Mouse (Mus musculus): ENCODE measurements around the gene Myo1d. TPM values are rescaled to one million over a fixed set of nuclear protein-coding genes. Genes with fewer than 3 reads are reported as not detected.

Gene Myo1d
- polyA plus RNA-seq, 1 experiment from 2014 or later = 2.1 TPM

GRCm38 (mm10) chr11:80564975-80565965 lies 214.6 kb downstream of the Myo1d start:
- Histone ChIP-seq H3K4me2 (no peak overlapping the region), H3K27me3 (ENCODE audit: control insufficient read depth, insufficient read depth, low read length) (no peaks in the 10 kb centered on the region), H3K36me3 (ENCODE audit: control insufficient read depth, insufficient read depth, low read length) (no peaks in the 10 kb centered on the region), H3K27ac (ENCODE audit: low read depth, low read length) (no peak overlapping the region), H3K4me1 (ENCODE audit: control insufficient read depth, insufficient read depth, low read length) (no peaks in the 10 kb centered on the region), H3K9ac (ENCODE audit: low read length) (no peak overlapping the region), H3K4me3 (ENCODE audit: low read depth, low read length) (no peak overlapping the region), H3K9me3 (ENCODE audit: control insufficient read depth, low read length) (no peaks in the 10 kb centered on the region)
- 74% methylated on average over 7 of the region's 7 CpGs for WGBS
- DNase-seq (ENCODE audit: low spot score, missing footprints) (no peak), ATAC-seq (ENCODE audit: low FRiP score) (no peak)

GRCm38 (mm10) chr11:80562479-80562878 lies 217.3 kb downstream of the Myo1d start:
- no peak for DNase-seq (ENCODE audit: low spot score, missing footprints)
- Histone ChIP-seq H3K4me2 (no peak overlapping the region), H3K9ac (ENCODE audit: low read length) (no peak overlapping the region), H3K4me1 (ENCODE audit: control insufficient read depth, insufficient read depth, low read length) (no peaks in the 10 kb centered on the region), H3K27me3 (ENCODE audit: control insufficient read depth, insufficient read depth, low read length) (no peaks in the 10 kb centered on the region), H3K4me3 (ENCODE audit: low read depth, low read length) (no peak overlapping the region), H3K36me3 (ENCODE audit: control insufficient read depth, insufficient read depth, low read length) (no peaks in the 10 kb centered on the region), H3K27ac (ENCODE audit: low read depth, low read length) (no peak overlapping the region), H3K9me3 (ENCODE audit: control insufficient read depth, low read length) (no peaks in the 10 kb centered on the region)
- 47% methylated on average over 3 of the region's 3 CpGs for WGBS
- ATAC-seq (ENCODE audit: low FRiP score) = no peak

GRCm38 (mm10) chr11:80560770-80561169 lies 219.1 kb downstream of the Myo1d start:
- H3K4me1 ChIP-seq (ENCODE audit: control insufficient read depth, insufficient read depth, low read length) = no peaks in the 10 kb centered on the region
- no peak overlapping the region for H3K27ac ChIP-seq (ENCODE audit: low read depth, low read length)
- WGBS = 80% methylated on average over 5 of the region's 5 CpGs
- no peak overlapping the region for H3K4me2 ChIP-seq
- no peaks in the 10 kb centered on the region for H3K9me3 ChIP-seq (ENCODE audit: control insufficient read depth, low read length)
- H3K27me3 ChIP-seq (ENCODE audit: control insufficient read depth, insufficient read depth, low read length) = no peaks in the 10 kb centered on the region
- no peak overlapping the region for H3K4me3 ChIP-seq (ENCODE audit: low read depth, low read length)
- no peaks in the 10 kb centered on the region for H3K36me3 ChIP-seq (ENCODE audit: control insufficient read depth, insufficient read depth, low read length)
- DNase-seq (ENCODE audit: low spot score, missing footprints) (no peak), ATAC-seq (ENCODE audit: low FRiP score) (no peak)
- no peak overlapping the region for H3K9ac ChIP-seq (ENCODE audit: low read length)

- Histone ChIP-seq H3K4me1 (ENCODE audit: control insufficient read depth, insufficient read depth, low read length) (no peaks in the 10 kb centered on the region), H3K27me3 (ENCODE audit: control insufficient read depth, insufficient read depth, low read length) (no peaks in the 10 kb centered on the region), H3K4me2 (no peak overlapping the region), H3K9me3 (ENCODE audit: control insufficient read depth, low read length) (no peaks in the 10 kb centered on the region), H3K27ac (ENCODE audit: low read depth, low read length) (no peak overlapping the region), H3K4me3 (ENCODE audit: low read depth, low read length) (no peak overlapping the region), H3K9ac (ENCODE audit: low read length) (no peak overlapping the region), H3K36me3 (ENCODE audit: control insufficient read depth, insufficient read depth, low read length) (no peaks in the 10 kb centered on the region)
- no peak for DNase-seq (ENCODE audit: low spot score, missing footprints)
- ATAC-seq (ENCODE audit: low FRiP score) = no peak
- WGBS = 96% methylated on average over 5 of the region's 5 CpGs
These were observed 224.4 kb downstream of the Myo1d start for GRCm38 (mm10) chr11:80555416-80555815.

- Histone ChIP-seq H3K4me1 (ENCODE audit: control insufficient read depth, insufficient read depth, low read length) (no peaks in the 10 kb centered on the region), H3K27ac (ENCODE audit: low read depth, low read length) (no peak overlapping the region), H3K4me2 (no peak overlapping the region), H3K27me3 (ENCODE audit: control insufficient read depth, insufficient read depth, low read length) (no peaks in the 10 kb centered on the region), H3K9me3 (ENCODE audit: control insufficient read depth, low read length) (no peaks in the 10 kb centered on the region), H3K4me3 (ENCODE audit: low read depth, low read length) (no peak overlapping the region), H3K36me3 (ENCODE audit: control insufficient read depth, insufficient read depth, low read length) (no peaks in the 10 kb centered on the region), H3K9ac (ENCODE audit: low read length) (no peak overlapping the region)
- ATAC-seq (ENCODE audit: low FRiP score) (no peak), DNase-seq (ENCODE audit: low spot score, missing footprints) (no peak)
- WGBS = 84% methylated on average over 11 of the region's 11 CpGs
These were observed 226.8 kb downstream of the Myo1d start for GRCm38 (mm10) chr11:80553046-80553445.

- no peaks in the 10 kb centered on the region for H3K36me3 ChIP-seq (ENCODE audit: control insufficient read depth, insufficient read depth, low read length)
- H3K4me2 ChIP-seq = no peak overlapping the region
- H3K4me1 ChIP-seq (ENCODE audit: control insufficient read depth, insufficient read depth, low read length) = no peaks in the 10 kb centered on the region
- no peak for DNase-seq (ENCODE audit: low spot score, missing footprints)
- H3K27ac ChIP-seq (ENCODE audit: low read depth, low read length) = no peak overlapping the region
- H3K4me3 ChIP-seq (ENCODE audit: low read depth, low read length) = no peak overlapping the region
- H3K27me3 ChIP-seq (ENCODE audit: control insufficient read depth, insufficient read depth, low read length) = no peaks in the 10 kb centered on the region
- no peak for ATAC-seq (ENCODE audit: low FRiP score)
- no peaks in the 10 kb centered on the region for H3K9me3 ChIP-seq (ENCODE audit: control insufficient read depth, low read length)
- no peak overlapping the region for H3K9ac ChIP-seq (ENCODE audit: low read length)
- WGBS = 79% methylated on average over 3 of the region's 3 CpGs
These were observed 228.2 kb downstream of the Myo1d start for GRCm38 (mm10) chr11:80551634-80552033.

GRCm38 (mm10) chr11:80550264-80550663 lies 229.6 kb downstream of the Myo1d start:
- no peaks in the 10 kb centered on the region for H3K27me3 ChIP-seq (ENCODE audit: control insufficient read depth, insufficient read depth, low read length)
- H3K36me3 ChIP-seq (ENCODE audit: control insufficient read depth, insufficient read depth, low read length) = no peaks in the 10 kb centered on the region
- H3K9me3 ChIP-seq (ENCODE audit: control insufficient read depth, low read length) = no peaks in the 10 kb centered on the region
- no peak overlapping the region for H3K4me3 ChIP-seq (ENCODE audit: low read depth, low read length)
- no peak overlapping the region for H3K4me2 ChIP-seq
- DNase-seq (ENCODE audit: low spot score, missing footprints) (no peak), ATAC-seq (ENCODE audit: low FRiP score) (no peak)
- 84% methylated on average over 10 of the region's 10 CpGs for WGBS
- H3K9ac ChIP-seq (ENCODE audit: low read length) = no peak overlapping the region
- no peak overlapping the region for H3K27ac ChIP-seq (ENCODE audit: low read depth, low read length)
- no peaks in the 10 kb centered on the region for H3K4me1 ChIP-seq (ENCODE audit: control insufficient read depth, insufficient read depth, low read length)

DNA sequence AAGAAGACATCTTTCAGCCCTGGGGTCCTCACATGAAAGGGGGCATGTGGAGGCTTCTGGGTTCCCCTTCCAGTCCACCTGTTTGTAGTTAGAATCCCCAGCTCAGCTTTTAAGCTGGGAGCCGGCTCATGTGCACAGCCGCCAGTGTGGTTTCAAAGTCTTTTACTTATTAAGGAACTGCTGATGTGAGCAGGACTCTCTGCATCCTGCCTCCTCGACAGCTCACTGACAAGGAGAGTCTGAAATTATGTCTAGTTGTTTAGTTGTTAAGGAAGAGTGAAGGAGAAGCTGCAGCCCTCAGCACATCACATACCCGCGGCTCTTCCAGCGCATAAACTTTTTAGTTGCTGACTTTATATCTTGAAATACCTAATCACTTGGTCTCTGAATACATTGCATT lies 230.0 kb downstream of the Myo1d start:
- WGBS = 83% methylated on average over 6 of the region's 6 CpGs
- no peak for ATAC-seq (ENCODE audit: low FRiP score)
- no peaks in the 10 kb centered on the region for H3K27me3 ChIP-seq (ENCODE audit: control insufficient read depth, insufficient read depth, low read length)
- no peaks in the 10 kb centered on the region for H3K4me1 ChIP-seq (ENCODE audit: control insufficient read depth, insufficient read depth, low read length)
- no peak overlapping the region for H3K9ac ChIP-seq (ENCODE audit: low read length)
- H3K36me3 ChIP-seq (ENCODE audit: control insufficient read depth, insufficient read depth, low read length) = no peaks in the 10 kb centered on the region
- H3K9me3 ChIP-seq (ENCODE audit: control insufficient read depth, low read length) = no peaks in the 10 kb centered on the region
- H3K27ac ChIP-seq (ENCODE audit: low read depth, low read length) = no peak overlapping the region
- H3K4me2 ChIP-seq = no peak overlapping the region
- DNase-seq (ENCODE audit: low spot score, missing footprints) = no peak
- H3K4me3 ChIP-seq (ENCODE audit: low read depth, low read length) = no peak overlapping the region

- H3K4me2 ChIP-seq = no peak overlapping the region
- no peak overlapping the region for H3K9ac ChIP-seq (ENCODE audit: low read length)
- no peak overlapping the region for H3K4me3 ChIP-seq (ENCODE audit: low read depth, low read length)
- ATAC-seq (ENCODE audit: low FRiP score) (no peak), DNase-seq (ENCODE audit: low spot score, missing footprints) (no peak)
- H3K4me1 ChIP-seq (ENCODE audit: control insufficient read depth, insufficient read depth, low read length) = no peaks in the 10 kb centered on the region
- H3K36me3 ChIP-seq (ENCODE audit: control insufficient read depth, insufficient read depth, low read length) = no peaks in the 10 kb centered on the region
- 61% methylated on average over 2 of the region's 2 CpGs for WGBS
- no peak overlapping the region for H3K27ac ChIP-seq (ENCODE audit: low read depth, low read length)
- H3K9me3 ChIP-seq (ENCODE audit: control insufficient read depth, low read length) = no peaks in the 10 kb centered on the region
- H3K27me3 ChIP-seq (ENCODE audit: control insufficient read depth, insufficient read depth, low read length) = no peaks in the 10 kb centered on the region
These were observed 233.6 kb downstream of the Myo1d start for GRCm38 (mm10) chr11:80546233-80546632.
